Mouse (Mus musculus) heart, postnatal 36 days (tissue): Measurements from ENCODE around the gene Lars2. TPM values are rescaled to one million over a fixed set of nuclear protein-coding genes. Genes with fewer than 3 reads are reported as not detected.

Experiments used
- DNase-seq, 2 experiments: peaks; one replicate each; pipeline ENCODE4 v3.0.0; 2021 to 2022
- intact Hi-C: fragments of 180-260 bp; cut with DNase I; formaldehyde crosslinking; loops from one replicate; pipeline ENCODE4 v1.15.1; 2025
- total RNA-seq, 2 experiments: library from RNA; stranded (reverse); gene quantifications; 2 replicates each; pipeline ENCODE4 v1.2.3; 2021

Gene Lars2
- total RNA-seq, 2 experiments from 2014 or later = 61.8 to 2,429 TPM

GRCm38 (mm10) chr9:123468406-123469085, 101.8 kb downstream of the Lars2 start:
- intact Hi-C loops = no loop called here
- DNase-seq = no peak

- DNase-seq = peak in 1 of 2 experiments; percentile 28
- intact Hi-C loops = no loop called here
Measured at GRCm38 (mm10) chr9:123469087-123469486, 102.4 kb downstream of the Lars2 start.

GRCm38 (mm10) chr9:123473377-123473776, 106.7 kb downstream of the Lars2 start:
- no peak for DNase-seq
- intact Hi-C loops = no loop called here

- intact Hi-C loops = no loop called here
- DNase-seq = no peak
Measured at GRCm38 (mm10) chr9:123475569-123475968, 108.8 kb downstream of the Lars2 start.

GRCm38 (mm10) chr9:123478031-123478585, 111.4 kb downstream of the Lars2 start:
- intact Hi-C loops = no loop called here
- peak; percentile 63 to 70 for DNase-seq

GRCm38 (mm10) chr9:123478586-123479195, 112.0 kb downstream of the Lars2 start, which contains the start of gene Limd1:
TSS of gene Limd1 (plus strand) at chr9:123478706.
- DNase-seq = peak; percentile 80 to 86
- intact Hi-C loops = loop anchor here (1.0 kb wide), 2 partner anchors 26 to 49 kb away; no protein-coding TSS in a partner anchor

GRCm38 (mm10) chr9:123479196-123479669, 112.5 kb downstream of the Lars2 start:
- peak in 1 of 2 experiments; percentile 62 for DNase-seq
- intact Hi-C loops = loop anchor here (1.0 kb wide), 2 partner anchors 25 to 48 kb away; no protein-coding TSS in a partner anchor

- DNase-seq = peak in 1 of 2 experiments; percentile 37
- intact Hi-C loops = loop anchor here (1.0 kb wide), 2 partner anchors 24 to 47 kb away; no protein-coding TSS in a partner anchor
Measured at GRCm38 (mm10) chr9:123479876-123480252, 113.1 kb downstream of the Lars2 start.

- DNase-seq = no peak
- intact Hi-C loops = no loop called here
Measured at GRCm38 (mm10) chr9:123480253-123480921, 113.7 kb downstream of the Lars2 start.

- intact Hi-C loops = no loop called here
- no peak for DNase-seq
Measured at GRCm38 (mm10) chr9:123481136-123481535, 114.4 kb downstream of the Lars2 start.

GRCm38 (mm10) chr9:123483598-123483997, 116.9 kb downstream of the Lars2 start:
- no peak for DNase-seq
- intact Hi-C loops = no loop called here

- no peak for DNase-seq
- intact Hi-C loops = no loop called here
Measured at GRCm38 (mm10) chr9:123484830-123485229, 118.1 kb downstream of the Lars2 start.

GRCm38 (mm10) chr9:123485561-123485960, 118.8 kb downstream of the Lars2 start:
- no peak for DNase-seq
- intact Hi-C loops = no loop called here

GRCm38 (mm10) chr9:123486635-123487034, 119.9 kb downstream of the Lars2 start:
- intact Hi-C loops = no loop called here
- DNase-seq = no peak

- intact Hi-C loops = no loop called here
- no peak for DNase-seq
Measured at GRCm38 (mm10) chr9:123489073-123489472, 122.3 kb downstream of the Lars2 start.

GRCm38 (mm10) chr9:123489727-123490343, 123.1 kb downstream of the Lars2 start:
- no peak for DNase-seq
- intact Hi-C loops = no loop called here

GRCm38 (mm10) chr9:123490930-123491329, 124.2 kb downstream of the Lars2 start:
- intact Hi-C loops = no loop called here
- DNase-seq = no peak

- peak in 1 of 2 experiments; percentile 64 for DNase-seq
- intact Hi-C loops = no loop called here
Measured at GRCm38 (mm10) chr9:123491917-123492585, 125.3 kb downstream of the Lars2 start.

GRCm38 (mm10) chr9:123496665-123497064, 129.9 kb downstream of the Lars2 start:
- intact Hi-C loops = no loop called here
- no peak for DNase-seq

- no peak for DNase-seq
- intact Hi-C loops = no loop called here
Measured at GRCm38 (mm10) chr9:123497906-123498305, 131.2 kb downstream of the Lars2 start.
